Mouse (Mus musculus): ENCODE measurements around the gene Olfr58. TPM values are rescaled to one million over a fixed set of nuclear protein-coding genes. Genes with fewer than 3 reads are reported as not detected.
"Not testable (repeated sequence)": the region's sequence is repeated elsewhere in the genome, so short reads cannot be mapped to it uniquely, and the experiment has no call there.

Gene Olfr58
- polyA plus RNA-seq (2012; rRNA removed): not detected in 2 replicates

- TF ChIP-seq POLR2A (IDR thresholded peaks at IDR 0.05; ENCODE audit: borderline replicate concordance, extremely low read depth, low read depth, low read length) (no peak), CTCF (IDR thresholded peaks at IDR 0.05; ENCODE audit: insufficient read depth, low read length) (no peak)
- no peak for DNase-seq
- no peak within 1 kb of the TSS for H3K4me3 ChIP-seq (replicated peaks; ENCODE audit: extremely low read depth, low read depth, low read length)
- H3K4me1 ChIP-seq (ENCODE audit: control insufficient read depth, insufficient read depth, low read length): no peaks in the 10 kb centered on the region
Observed at GRCm38 (mm10) chr9:19779983-19780382, at the start of gene Olfr58. Gene Olfr58 (plus strand): TSS chr9:19780283.

DNA sequence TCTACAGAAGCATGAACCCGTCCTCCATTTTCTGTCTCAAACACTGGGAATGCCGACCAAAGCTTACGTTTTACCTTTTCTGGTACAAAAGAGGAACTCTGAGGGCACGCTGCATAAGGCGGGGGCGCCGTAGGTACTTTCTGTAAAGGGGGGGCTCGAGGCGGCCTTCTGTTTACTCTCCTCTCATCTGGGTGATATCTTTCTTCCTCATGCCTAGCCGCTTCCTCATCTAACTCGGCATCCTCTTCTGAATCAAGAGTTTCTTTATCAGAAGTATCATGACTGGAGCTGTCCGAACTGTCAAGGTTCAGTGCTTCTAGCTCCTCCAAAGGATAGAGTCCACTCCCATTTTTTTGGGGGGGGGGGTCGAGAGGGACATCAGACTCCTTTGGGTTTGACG lies 10.9 kb upstream of the Olfr58 start:
- H3K4me3 ChIP-seq (replicated peaks; ENCODE audit: extremely low read depth, low read depth, low read length): no peak overlapping the region
- WGBS: 84% methylated on average over 14 of the region's 14 CpGs
- no peaks in the 10 kb centered on the region for H3K4me1 ChIP-seq (ENCODE audit: control insufficient read depth, insufficient read depth, low read length)
- no peak for TF ChIP-seq POLR2A (IDR thresholded peaks at IDR 0.05; ENCODE audit: borderline replicate concordance, extremely low read depth, low read depth, low read length)
- no peak for TF ChIP-seq CTCF (IDR thresholded peaks at IDR 0.05; ENCODE audit: insufficient read depth, low read length)
- DNase-seq: no peak

DNA sequence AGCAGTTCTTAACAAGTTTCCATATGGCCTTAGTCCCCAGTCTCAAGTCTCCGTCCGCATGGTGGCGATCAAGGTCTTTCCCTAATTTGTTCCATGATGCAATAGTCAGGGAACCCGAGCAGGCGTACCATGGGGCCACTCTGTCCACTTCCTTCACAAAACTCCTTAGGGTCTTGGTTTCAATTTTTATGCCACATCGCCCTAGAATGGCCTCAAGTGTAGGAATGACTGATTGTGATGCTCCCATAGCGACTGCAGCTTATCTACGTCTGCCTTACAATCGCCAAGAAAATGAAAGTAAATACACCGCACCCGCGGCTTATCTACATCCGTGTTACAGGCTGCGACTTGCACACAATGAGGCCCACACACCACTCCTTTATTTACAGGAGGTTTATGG lies 10.4 kb upstream of the Olfr58 start:
- Histone ChIP-seq H3K4me3 (replicated peaks; ENCODE audit: extremely low read depth, low read depth, low read length) (no peak overlapping the region), H3K4me1 (ENCODE audit: control insufficient read depth, insufficient read depth, low read length) (no peaks in the 10 kb centered on the region)
- DNase-seq: no peak
- TF ChIP-seq POLR2A (IDR thresholded peaks at IDR 0.05; ENCODE audit: borderline replicate concordance, extremely low read depth, low read depth, low read length) (no peak), CTCF (IDR thresholded peaks at IDR 0.05; ENCODE audit: insufficient read depth, low read length) (no peak)
- WGBS: 91% methylated on average over 14 of the region's 14 CpGs

DNA sequence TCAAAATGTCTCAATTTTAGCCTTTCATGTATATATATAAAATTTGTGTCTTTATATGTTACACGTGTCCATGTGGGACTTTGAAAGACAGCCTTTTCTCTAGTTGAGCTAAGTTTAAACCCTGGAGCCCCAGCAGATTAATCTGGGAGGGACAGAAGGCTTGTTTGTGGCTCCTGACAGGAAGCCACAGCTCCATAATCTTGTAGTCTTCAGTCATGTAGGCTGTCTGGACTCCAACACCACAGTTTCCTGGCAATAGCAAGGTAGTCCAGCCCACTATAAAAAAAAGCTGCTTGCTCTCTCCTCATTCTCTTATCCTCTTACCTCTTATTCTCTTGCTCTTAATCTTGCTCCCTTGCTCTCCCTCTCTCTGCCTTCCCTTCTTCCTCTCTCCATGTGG lies 22.9 kb downstream of the Olfr58 start:
- 60% methylated on average over 1 of the region's 1 CpGs for WGBS
- Histone ChIP-seq H3K4me1 (ENCODE audit: control insufficient read depth, insufficient read depth, low read length) (no peaks in the 10 kb centered on the region), H3K4me3 (replicated peaks; ENCODE audit: extremely low read depth, low read depth, low read length) (no peak overlapping the region)
- no peak for TF ChIP-seq POLR2A (IDR thresholded peaks at IDR 0.05; ENCODE audit: borderline replicate concordance, extremely low read depth, low read depth, low read length)
- TF ChIP-seq CTCF (IDR thresholded peaks at IDR 0.05; ENCODE audit: insufficient read depth, low read length): no peak
- no peak for DNase-seq

DNA sequence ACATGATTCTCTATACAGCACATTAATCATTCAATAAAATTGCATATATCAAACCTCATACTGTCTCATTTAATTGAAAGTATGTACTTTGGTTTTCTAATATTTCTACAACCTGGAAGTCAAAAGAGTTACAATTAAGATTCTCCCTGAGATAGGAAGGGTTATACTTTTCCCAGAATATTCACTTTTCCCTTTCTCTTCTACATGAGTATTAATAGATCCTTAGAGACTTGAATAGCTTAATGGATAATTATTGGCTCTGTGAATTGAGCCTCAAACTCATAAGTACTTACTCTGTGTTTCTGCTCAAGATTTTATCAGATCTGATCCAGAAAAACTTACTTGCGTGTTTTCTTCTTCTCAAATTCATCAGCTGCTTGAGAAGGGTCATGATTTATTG lies 24.5 kb downstream of the Olfr58 start, which contains the start of gene Olfr859:
Olfr859 (plus strand) TSS at position 301 of the 400 bp plus-strand sequence.
- WGBS: 51% methylated on average over 1 of the region's 1 CpGs
- not testable (repeated sequence) for H3K4me1 ChIP-seq (ENCODE audit: control insufficient read depth, insufficient read depth, low read length); DNase-seq; H3K4me3 ChIP-seq (replicated peaks; ENCODE audit: extremely low read depth, low read depth, low read length)

Other genes starting within 250 kb of the Olfr58 start
- not detected in 2 replicates for gene Olfr853, start 239.2 kb upstream of the Olfr58 start, polyA plus RNA-seq (2012; rRNA removed)
- not detected in 2 replicates for gene Olfr854, start 212.9 kb upstream of the Olfr58 start, polyA plus RNA-seq (2012; rRNA removed)
- gene Olfr855, start 197.7 kb upstream of the Olfr58 start, polyA plus RNA-seq (2012; rRNA removed): not detected in 2 replicates
- gene Zfp317, start 158.2 kb upstream of the Olfr58 start, polyA plus RNA-seq (2012; rRNA removed): 5.6 and 7.4 TPM in 2 replicates
- not detected in 2 replicates for gene Olfr857, start 70.8 kb upstream of the Olfr58 start, polyA plus RNA-seq (2012; rRNA removed)
- gene Olfr859, start 24.6 kb downstream of the Olfr58 start, polyA plus RNA-seq (2012; rRNA removed): not detected in 2 replicates
- gene Olfr860, start 69.5 kb downstream of the Olfr58 start, polyA plus RNA-seq (2012; rRNA removed): not detected in 2 replicates
- gene Olfr862, start 107.7 kb downstream of the Olfr58 start, polyA plus RNA-seq (2012; rRNA removed): not detected in 2 replicates
- gene Olfr77, start 136.6 kb downstream of the Olfr58 start, polyA plus RNA-seq (2012; rRNA removed): not detected in 2 replicates
- not detected in 2 replicates for gene Olfr866, start 247.8 kb downstream of the Olfr58 start, polyA plus RNA-seq (2012; rRNA removed)

Data from lung, adult 2 months (tissue).